Mouse (Mus musculus) midbrain, embryonic 12.5 days (tissue): ENCODE results near the gene Scube1. TPM values are rescaled to one million over a fixed set of nuclear protein-coding genes. Genes with fewer than 3 reads are reported as not detected.

ENCODE experiments used
- ATAC-seq: fragments of 200-750 bp; cut with Nextera tagmentation; 2 replicates; pipeline ENCODE4 v1.8.0; 2017; ENCODE audit warnings: low read depth, moderate TSS enrichment, moderate library complexity; ENCODE audit not compliant: low FRiP score
- H3K27ac ChIP-seq: fragments of 300-500 bp; sonication (generic); replicated peaks from 2 replicates; pipeline ENCODE4 v1.5.1; 2016; ENCODE audit warnings: mild to moderate bottlenecking
- H3K27me3 ChIP-seq: fragments of 300-500 bp; sonication (generic); 2 replicates; pipeline ENCODE4 v1.6.1; 2016; ENCODE audit warnings: mild to moderate bottlenecking
- H3K36me3 ChIP-seq: fragments of 300-500 bp; sonication (generic); 2 replicates; pipeline ENCODE4 v1.6.1; 2016
- H3K4me1 ChIP-seq: fragments of 300-500 bp; sonication (generic); 2 replicates; pipeline ENCODE4 v1.6.1; 2016
- H3K4me2 ChIP-seq: fragments of 300-500 bp; sonication (generic); replicated peaks from 2 replicates; pipeline ENCODE4 v1.6.1; 2016; ENCODE audit warnings: mild to moderate bottlenecking, moderate library complexity
- H3K4me3 ChIP-seq: fragments of 300-500 bp; sonication (generic); 2 replicates; pipeline ENCODE4 v1.5.1; 2016; ENCODE audit warnings: mild to moderate bottlenecking
- H3K9ac ChIP-seq: fragments of 300-500 bp; sonication (generic); replicated peaks from 2 replicates; pipeline ENCODE4 v1.6.1; 2016; ENCODE audit warnings: mild to moderate bottlenecking, moderate library complexity
- H3K9me3 ChIP-seq: fragments of 300-500 bp; sonication (generic); 2 replicates; pipeline ENCODE4 v1.6.1; 2016; ENCODE audit warnings: mild to moderate bottlenecking
- WGBS: fragments of 180-500 bp; shearing (Covaris S2); methylation state at CpG from one replicate; pipeline ENCODE4 v1.1.7; 2016; 5-methylcytosine and 5-hydroxymethylcytosine counted together
- polyA plus RNA-seq: library from polyadenylated mRNA; unstranded; fragments of >200 nt; fragmentation: Nextera tagmentation; extraction: Ambion mirVana; gene quantifications from 2 replicates; pipeline ENCODE4 v1.2.1, GENCODE M21; 2016

The Scube1 gene
- polyA plus RNA-seq, 1 experiment from 2014 or later, result 30.1 TPM

DNA sequence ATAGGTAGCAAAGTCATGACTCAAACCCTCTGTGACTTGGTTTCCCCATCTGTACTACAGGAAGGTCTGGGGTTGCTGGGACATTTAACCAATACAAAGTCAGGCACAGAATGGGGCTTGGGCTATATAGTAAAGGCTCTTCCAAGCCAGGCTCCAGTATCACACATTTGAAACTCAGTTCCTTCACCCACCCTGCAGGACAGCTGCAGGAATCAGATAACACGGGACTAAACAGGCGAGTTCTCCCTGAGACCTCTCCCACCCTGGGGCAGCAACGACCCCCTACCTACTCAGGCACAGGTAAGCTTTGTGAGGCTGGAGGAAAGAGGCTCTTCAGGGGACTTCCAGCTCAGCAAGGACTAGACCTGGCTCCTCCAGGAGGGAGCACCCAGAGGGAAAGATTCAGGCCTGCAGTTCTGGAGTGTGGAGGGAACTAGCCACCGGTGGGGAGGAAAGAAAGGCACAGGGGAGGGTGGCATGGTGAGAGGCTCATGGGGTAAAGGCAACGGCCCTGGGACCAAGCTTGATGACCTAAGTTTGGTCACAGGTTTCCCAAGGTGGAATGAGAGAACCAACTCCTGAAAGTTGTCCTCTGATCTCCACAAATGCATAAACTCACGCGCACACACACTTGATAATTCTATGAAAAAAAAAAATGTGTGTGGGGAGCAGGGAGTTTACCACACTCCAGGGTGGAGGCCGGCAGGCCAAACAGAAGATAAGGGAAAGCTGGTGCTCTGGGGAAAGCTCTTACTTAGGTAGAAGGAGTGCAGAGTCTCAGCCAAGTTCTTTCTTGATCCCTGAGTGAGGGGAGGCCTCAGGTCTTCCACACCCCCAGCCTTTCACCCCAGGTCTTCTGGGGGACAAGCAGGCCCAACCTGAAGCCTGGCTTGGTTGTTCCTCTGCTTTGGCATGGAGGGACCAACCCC, 132.3 kb downstream of the Scube1 start:
- Histone ChIP-seq H3K9me3 (no peaks in the 10 kb centered on the region), H3K4me2 (peak overlapping the region; percentile 88; the same call in 1 of the 2 replicates), H3K4me1 (peaks cover 21% of the 10 kb centered on the region), H3K9ac (peak overlapping the region; percentile 85), H3K4me3 (no peak overlapping the region), H3K27me3 (no peaks in the 10 kb centered on the region), H3K36me3 (peaks cover 23% of the 10 kb centered on the region), H3K27ac (no peak overlapping the region)
- 84% methylated on average over 8 of the region's 8 CpGs for WGBS
- no peak for ATAC-seq

- no peak overlapping the region for H3K27ac ChIP-seq
- no peaks in the 10 kb centered on the region for H3K27me3 ChIP-seq
- 85% methylated on average over 6 of the region's 6 CpGs for WGBS
- no peak for ATAC-seq
- H3K4me2 ChIP-seq, result no peak overlapping the region
- H3K9ac ChIP-seq, result no peak overlapping the region
- no peak overlapping the region for H3K4me3 ChIP-seq
- no peaks in the 10 kb centered on the region for H3K9me3 ChIP-seq
- peaks cover 31% of the 10 kb centered on the region for H3K36me3 ChIP-seq
- peaks cover 21% of the 10 kb centered on the region for H3K4me1 ChIP-seq
These were observed 133.1 kb downstream of the Scube1 start for GRCm38 (mm10) chr15:83591758-83592157.

GRCm38 (mm10) chr15:83590841-83591240, 134.0 kb downstream of the Scube1 start:
- Histone ChIP-seq H3K27ac (no peak overlapping the region), H3K4me3 (no peak overlapping the region), H3K4me2 (no peak overlapping the region), H3K4me1 (peaks cover 21% of the 10 kb centered on the region), H3K9me3 (peaks cover 8% of the 10 kb centered on the region; the same call in 1 of the 2 replicates), H3K9ac (no peak overlapping the region), H3K27me3 (no peaks in the 10 kb centered on the region), H3K36me3 (peaks cover 40% of the 10 kb centered on the region)
- WGBS, result 90% methylated on average over 4 of the region's 4 CpGs
- ATAC-seq, result no peak

DNA sequence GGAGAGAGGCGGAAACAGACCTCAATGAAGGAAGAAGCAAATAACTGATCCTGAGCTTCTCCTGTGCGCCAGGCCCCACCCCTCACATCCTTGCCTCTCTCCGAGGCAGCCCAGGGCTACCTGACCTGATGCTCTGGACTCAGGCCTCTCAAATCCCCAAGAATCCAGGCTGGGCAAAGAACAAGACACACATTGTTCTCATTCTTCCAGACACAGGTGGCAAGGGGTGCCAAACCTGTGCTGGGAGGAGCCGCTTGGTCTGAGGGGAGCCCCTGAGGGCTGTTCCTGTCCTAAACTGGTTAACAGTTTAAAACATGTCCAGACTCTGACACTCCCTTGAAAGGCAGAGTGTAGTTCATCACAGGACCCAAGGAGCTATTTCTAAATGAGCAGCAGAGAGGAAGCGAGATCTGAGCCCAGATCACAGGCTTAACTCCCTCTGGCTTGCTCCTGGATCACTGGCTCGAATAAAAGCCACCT, 140.0 kb downstream of the Scube1 start:
- no peaks in the 10 kb centered on the region for H3K4me1 ChIP-seq
- H3K27me3 ChIP-seq, result no peaks in the 10 kb centered on the region
- no peak for ATAC-seq
- no peak overlapping the region for H3K4me2 ChIP-seq
- no peak overlapping the region for H3K9ac ChIP-seq
- peaks cover 88% of the 10 kb centered on the region for H3K36me3 ChIP-seq
- H3K4me3 ChIP-seq, result no peak overlapping the region
- WGBS, result 91% methylated on average over 6 of the region's 6 CpGs
- H3K27ac ChIP-seq, result no peak overlapping the region
- peaks cover 8% of the 10 kb centered on the region; the same call in 1 of the 2 replicates for H3K9me3 ChIP-seq

DNA sequence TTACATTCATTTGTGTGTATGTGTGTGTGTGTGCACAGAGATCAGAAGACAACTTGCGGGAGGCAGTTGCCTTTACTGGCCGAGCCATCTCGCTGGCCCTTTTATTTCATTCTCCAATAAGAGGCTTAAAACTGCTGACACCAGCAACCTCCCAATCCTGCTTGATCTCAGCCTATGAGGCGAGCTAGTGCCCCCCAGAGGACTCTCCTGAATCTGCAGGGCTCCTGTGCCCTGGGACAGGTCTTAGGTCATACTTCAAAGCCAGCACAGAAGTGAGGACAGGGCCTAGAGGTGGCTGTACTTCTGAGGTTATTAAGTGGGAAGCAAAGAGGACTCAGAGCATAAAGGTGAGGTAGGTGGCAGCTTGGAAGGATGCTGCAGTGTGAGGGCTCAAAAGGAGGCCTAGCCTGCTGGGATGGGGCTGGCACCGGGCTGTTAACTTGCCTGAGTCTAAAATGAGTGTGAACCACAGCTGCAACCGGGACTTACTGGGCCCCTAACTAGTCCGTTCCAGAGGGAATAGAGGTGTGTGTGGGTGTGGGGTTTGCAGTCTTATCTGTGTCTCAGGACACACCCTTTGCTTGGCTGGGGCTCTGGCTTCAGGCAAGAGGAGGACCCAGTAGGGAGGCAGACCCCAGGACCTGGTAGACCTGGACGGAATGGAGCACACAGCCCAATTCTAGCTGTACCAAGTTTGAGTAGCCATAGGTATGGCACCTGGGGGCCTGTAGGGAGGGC, 141.2 kb downstream of the Scube1 start:
- whole genome bisulfite sequencing, result 63% methylated on average over 8 of the region's 8 CpGs
- H3K4me1 ChIP-seq, result no peaks in the 10 kb centered on the region
- no peak overlapping the region for H3K4me3 ChIP-seq
- no peak overlapping the region for H3K27ac ChIP-seq
- H3K9me3 ChIP-seq, result peaks cover 8% of the 10 kb centered on the region; the same call in 1 of the 2 replicates
- no peak for ATAC-seq
- H3K9ac ChIP-seq, result no peak overlapping the region
- H3K4me2 ChIP-seq, result no peak overlapping the region
- no peaks in the 10 kb centered on the region for H3K27me3 ChIP-seq
- peaks cover 95% of the 10 kb centered on the region for H3K36me3 ChIP-seq

DNA sequence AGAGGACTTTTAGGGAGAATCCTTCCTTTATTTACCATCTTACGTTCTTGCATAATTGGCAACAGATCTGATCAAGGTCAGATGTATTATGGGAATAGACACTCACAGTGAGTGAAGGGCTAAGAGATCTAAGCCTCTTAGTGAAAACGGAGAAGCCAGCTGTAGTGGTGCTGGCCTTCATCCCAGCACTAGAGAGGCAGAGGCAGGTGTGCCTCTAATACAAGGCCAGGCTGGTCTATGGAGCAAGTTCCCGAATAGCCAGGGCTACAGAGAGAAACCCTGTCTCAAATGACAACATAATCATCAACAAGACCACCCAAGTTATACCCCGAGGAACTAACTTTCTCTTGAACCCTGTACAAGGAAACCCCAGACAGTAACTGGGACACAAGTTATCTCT, 141.9 kb downstream of the Scube1 start:
- Histone ChIP-seq H3K36me3 (peaks cover 95% of the 10 kb centered on the region), H3K9me3 (peaks cover 8% of the 10 kb centered on the region; the same call in 1 of the 2 replicates), H3K4me1 (no peaks in the 10 kb centered on the region), H3K4me3 (no peak overlapping the region), H3K27me3 (no peaks in the 10 kb centered on the region), H3K27ac (no peak overlapping the region), H3K9ac (no peak overlapping the region), H3K4me2 (no peak overlapping the region)
- ATAC-seq, result no peak
- 83% methylated on average over 4 of the region's 4 CpGs for WGBS

- Histone ChIP-seq H3K9me3 (no peaks in the 10 kb centered on the region), H3K4me2 (no peak overlapping the region), H3K4me1 (no peaks in the 10 kb centered on the region), H3K36me3 (peaks cover 71% of the 10 kb centered on the region), H3K27ac (no peak overlapping the region), H3K4me3 (no peak overlapping the region), H3K27me3 (no peaks in the 10 kb centered on the region), H3K9ac (no peak overlapping the region)
- ATAC-seq, result no peak
- WGBS, result 91% methylated on average over 9 of the region's 9 CpGs
These were observed 148.2 kb downstream of the Scube1 start for GRCm38 (mm10) chr15:83576651-83577050.

GRCm38 (mm10) chr15:83575543-83575942, 149.3 kb downstream of the Scube1 start:
- Histone ChIP-seq H3K9me3 (no peaks in the 10 kb centered on the region), H3K4me3 (no peak overlapping the region), H3K9ac (no peak overlapping the region), H3K36me3 (peaks cover 59% of the 10 kb centered on the region), H3K4me2 (no peak overlapping the region), H3K27ac (no peak overlapping the region), H3K27me3 (no peaks in the 10 kb centered on the region), H3K4me1 (no peaks in the 10 kb centered on the region)
- no peak for ATAC-seq
- WGBS, result 94% methylated on average over 8 of the region's 8 CpGs

GRCm38 (mm10) chr15:83574731-83575351, 150.0 kb downstream of the Scube1 start:
- Histone ChIP-seq H3K9ac (no peak overlapping the region), H3K27me3 (no peaks in the 10 kb centered on the region), H3K4me2 (no peak overlapping the region), H3K4me1 (no peaks in the 10 kb centered on the region), H3K4me3 (no peak overlapping the region), H3K36me3 (peaks cover 52% of the 10 kb centered on the region), H3K9me3 (no peaks in the 10 kb centered on the region), H3K27ac (no peak overlapping the region)
- WGBS, result 87% methylated on average over 6 of the region's 6 CpGs
- ATAC-seq, result no peak

- Histone ChIP-seq H3K9me3 (no peaks in the 10 kb centered on the region), H3K4me2 (no peak overlapping the region), H3K27ac (no peak overlapping the region), H3K4me1 (no peaks in the 10 kb centered on the region), H3K36me3 (peaks cover 43% of the 10 kb centered on the region), H3K9ac (no peak overlapping the region), H3K27me3 (no peaks in the 10 kb centered on the region), H3K4me3 (no peak overlapping the region)
- 94% methylated on average over 12 of the region's 12 CpGs for WGBS
- no peak for ATAC-seq
These were observed 151.2 kb downstream of the Scube1 start for GRCm38 (mm10) chr15:83573606-83574005.

DNA sequence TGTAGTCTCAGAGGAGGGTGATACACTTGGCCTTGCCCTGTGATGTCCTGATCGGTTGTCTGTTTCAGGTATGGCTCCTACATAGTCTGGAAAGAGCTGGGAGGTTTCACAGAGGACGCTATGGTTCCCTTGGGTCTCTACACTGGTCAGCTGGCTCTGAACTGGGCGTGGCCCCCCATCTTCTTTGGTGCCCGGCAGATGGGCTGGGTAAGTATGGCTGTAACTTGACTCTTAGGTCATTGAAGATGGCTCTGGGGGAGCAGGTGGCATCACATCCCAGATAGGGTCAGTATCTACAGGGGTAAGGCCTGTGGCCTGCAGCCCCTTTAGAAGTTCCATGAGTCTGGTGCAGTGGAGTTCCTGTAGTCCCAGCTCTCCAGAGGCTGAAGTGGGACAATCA, 152.7 kb downstream of the Scube1 start:
- no peaks in the 10 kb centered on the region for H3K4me1 ChIP-seq
- no peaks in the 10 kb centered on the region for H3K9me3 ChIP-seq
- H3K4me3 ChIP-seq, result no peak overlapping the region
- WGBS, result 87% methylated on average over 4 of the region's 4 CpGs
- ATAC-seq, result no peak
- no peak overlapping the region for H3K4me2 ChIP-seq
- no peak overlapping the region for H3K9ac ChIP-seq
- H3K27ac ChIP-seq, result no peak overlapping the region
- H3K27me3 ChIP-seq, result no peaks in the 10 kb centered on the region
- H3K36me3 ChIP-seq, result peaks cover 28% of the 10 kb centered on the region

DNA sequence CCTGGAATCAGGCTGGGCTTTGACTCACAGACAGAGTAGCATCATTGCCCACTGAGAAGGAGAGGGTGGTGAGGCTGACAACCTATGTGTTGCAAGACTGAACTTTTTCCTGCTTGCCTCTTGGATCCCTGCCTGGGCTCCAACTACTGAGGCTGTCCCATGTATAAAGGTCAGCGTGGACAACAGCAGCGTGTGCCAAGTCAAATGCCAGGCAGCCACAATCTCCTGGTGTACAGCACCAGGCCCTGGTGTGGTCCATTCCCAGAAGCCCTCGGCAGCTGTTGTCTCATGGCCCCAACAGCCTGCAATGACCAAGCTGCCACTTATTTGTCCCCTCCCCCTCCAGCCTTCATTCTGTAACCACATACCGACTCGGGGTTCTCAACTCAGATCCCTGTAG, 153.2 kb downstream of the Scube1 start:
- no peaks in the 10 kb centered on the region for H3K4me1 ChIP-seq
- no peak for ATAC-seq
- no peak overlapping the region for H3K27ac ChIP-seq
- H3K4me2 ChIP-seq, result no peak overlapping the region
- no peak overlapping the region for H3K9ac ChIP-seq
- no peaks in the 10 kb centered on the region for H3K27me3 ChIP-seq
- 89% methylated on average over 5 of the region's 5 CpGs for WGBS
- H3K9me3 ChIP-seq, result no peaks in the 10 kb centered on the region
- H3K4me3 ChIP-seq, result no peak overlapping the region
- peaks cover 23% of the 10 kb centered on the region for H3K36me3 ChIP-seq
